Mouse (Mus musculus) bone marrow, adult 2 months (tissue): ENCODE measurements around the gene Ctnna2. TPM values are rescaled to one million over a fixed set of nuclear protein-coding genes. Genes with fewer than 3 reads are reported as not detected.

Experiments used
- H3K27ac ChIP-seq: fragments of 200-500 bp; 2 replicates; pipeline ENCODE4 v1.5.1; 2012; ENCODE audit warnings: low read depth, mild to moderate bottlenecking, control low read depth, inconsistent platforms, low read length; ENCODE audit not compliant: control insufficient read depth, poor library complexity, insufficient read depth
- H3K4me1 ChIP-seq: fragments of 200-500 bp; 2 replicates; pipeline ENCODE4 v1.6.1; 2011; ENCODE audit warnings: low read length; ENCODE audit not compliant: control insufficient read depth, insufficient read depth
- H3K4me3 ChIP-seq: fragments of 200-500 bp; replicated peaks from 2 replicates; pipeline ENCODE3; 2011; ENCODE audit warnings: mild to moderate bottlenecking, low read depth, low read length, control low read depth; ENCODE audit not compliant: control insufficient read depth
- CTCF ChIP-seq: fragments of 200-500 bp; IDR thresholded peaks from 2 replicates; pipeline ENCODE4 v1.5.1; 2011; ENCODE audit warnings: low read length, control low read depth; ENCODE audit not compliant: control insufficient read depth, insufficient read depth
- POLR2A ChIP-seq: fragments of 200-500 bp; IDR thresholded peaks from 2 replicates; pipeline ENCODE4 v1.6.1; 2011; ENCODE audit warnings: low read depth, mild to moderate bottlenecking, control low read depth, low read length, borderline replicate concordance; ENCODE audit not compliant: control insufficient read depth
- WGBS: fragments of 180-500 bp; shearing (Covaris S2); methylation state at CpG from one replicate; pipeline ENCODE4 v1.1.7; 2018; 5-methylcytosine and 5-hydroxymethylcytosine counted together
- polyA plus RNA-seq: library from polyadenylated mRNA; stranded (reverse); fragments of >200 nt; gene quantifications from 2 replicates; pipeline ENCODE4 v1.2.4, GENCODE M21; 2011; ENCODE audit warnings: low replicate concordance; ENCODE audit not compliant: missing spikeins, insufficient read depth, insufficient read length

The Ctnna2 gene
- polyA plus RNA-seq, 1 experiment, result not detected

- Histone ChIP-seq H3K27ac (no peak overlapping the region), H3K4me1 (no peaks in the 10 kb centered on the region), H3K4me3 (no peak overlapping the region)
- WGBS, result 51% methylated on average over 5 of the region's 5 CpGs
- TF ChIP-seq POLR2A (no peak), CTCF (no peak)
Observed at GRCm38 (mm10) chr6:77408481-77408880, 571.0 kb downstream of the Ctnna2 start.

GRCm38 (mm10) chr6:77400751-77401150, 578.7 kb downstream of the Ctnna2 start:
- no peaks in the 10 kb centered on the region for H3K4me1 ChIP-seq
- no peak overlapping the region for H3K4me3 ChIP-seq
- no peak overlapping the region for H3K27ac ChIP-seq
- WGBS, result 78% methylated on average over 6 of the region's 6 CpGs
- TF ChIP-seq POLR2A, result no peak
- no peak for TF ChIP-seq CTCF

GRCm38 (mm10) chr6:77391663-77392062, 587.8 kb downstream of the Ctnna2 start:
- Histone ChIP-seq H3K27ac (no peak overlapping the region), H3K4me3 (no peak overlapping the region), H3K4me1 (no peaks in the 10 kb centered on the region)
- no peak for TF ChIP-seq CTCF
- 63% methylated on average over 1 of the region's 1 CpGs for WGBS

GRCm38 (mm10) chr6:77381309-77381708, 598.2 kb downstream of the Ctnna2 start:
- TF ChIP-seq CTCF, result no peak
- TF ChIP-seq POLR2A, result no peak
- no peak overlapping the region for H3K4me3 ChIP-seq
- H3K4me1 ChIP-seq, result no peaks in the 10 kb centered on the region
- H3K27ac ChIP-seq, result no peak overlapping the region

- 45% methylated on average over 5 of the region's 5 CpGs for WGBS
Observed at GRCm38 (mm10) chr6:77373132-77373531, 606.4 kb downstream of the Ctnna2 start.

GRCm38 (mm10) chr6:77371147-77371546, 608.4 kb downstream of the Ctnna2 start:
- no peak for TF ChIP-seq CTCF
- no peak for TF ChIP-seq POLR2A

More at GRCm38 (mm10) chr6:77373132-77373531, 606.4 kb downstream of the Ctnna2 start:
- TF ChIP-seq CTCF (no peak), POLR2A (no peak)
- Histone ChIP-seq H3K4me3 (no peak overlapping the region), H3K27ac (no peak overlapping the region), H3K4me1 (no peaks in the 10 kb centered on the region)

GRCm38 (mm10) chr6:77358471-77358837, 621.0 kb downstream of the Ctnna2 start:
- H3K4me3 ChIP-seq, result no peak overlapping the region
- TF ChIP-seq CTCF (no peak), POLR2A (no peak)
- WGBS, result 74% methylated on average over 6 of the region's 6 CpGs
- H3K27ac ChIP-seq, result no peak overlapping the region
- no peaks in the 10 kb centered on the region for H3K4me1 ChIP-seq

More at GRCm38 (mm10) chr6:77371147-77371546, 608.4 kb downstream of the Ctnna2 start:
- no peaks in the 10 kb centered on the region for H3K4me1 ChIP-seq
- no peak overlapping the region for H3K27ac ChIP-seq
- 95% methylated on average over 2 of the region's 2 CpGs for WGBS
- no peak overlapping the region for H3K4me3 ChIP-seq

GRCm38 (mm10) chr6:77357748-77358470, 621.6 kb downstream of the Ctnna2 start:
- no peak overlapping the region for H3K4me3 ChIP-seq
- no peak overlapping the region for H3K27ac ChIP-seq
- TF ChIP-seq CTCF (no peak), POLR2A (no peak)
- H3K4me1 ChIP-seq, result no peaks in the 10 kb centered on the region
- 70% methylated on average over 9 of the region's 9 CpGs for WGBS

GRCm38 (mm10) chr6:77354826-77355225, 624.7 kb downstream of the Ctnna2 start:
- Histone ChIP-seq H3K27ac (no peak overlapping the region), H3K4me3 (no peak overlapping the region), H3K4me1 (no peaks in the 10 kb centered on the region)
- 74% methylated on average over 1 of the region's 1 CpGs for WGBS
- no peak for TF ChIP-seq CTCF
- no peak for TF ChIP-seq POLR2A
